In genomic region chr3:146708381-146708780, GRCm38 (mm10) we compare ENCODE assay signal across 18 mouse cellular contexts. TPM values are rescaled to one million over a fixed set of nuclear protein-coding genes. Genes with fewer than 3 reads are reported as not detected.
"Had no signal": no experiment of that assay in that cellular context is flagged by ENCODE, and none has a peak within 500 bp of the region (broad histone marks: within the 10 kb centered on the region; RNA-seq: fewer than 3 reads in every experiment).

No protein-coding gene starts in this region.

- DNase-seq: kidney, postnatal 36 days; layer of hippocampus, adult 9-11 months; layer of hippocampus, postnatal 36 days; left cerebral cortex, postnatal 4 days; lung, adult 2 months; lung, postnatal 4 days; right cerebral cortex, postnatal 25 days; thymus, postnatal 4 days had no signal

- H3K4me3 ChIP-seq: limb, embryonic 13.5 days; midbrain, embryonic 12.5 days; neural tube, embryonic 13.5 days had no signal

- H3K27me3 ChIP-seq: limb, embryonic 13.5 days; midbrain, embryonic 12.5 days; neural tube, embryonic 13.5 days had no signal

- H3K27ac ChIP-seq: limb, embryonic 13.5 days; midbrain, embryonic 12.5 days; neural tube, embryonic 13.5 days had no signal

- H3K36me3 ChIP-seq: limb, embryonic 13.5 days; midbrain, embryonic 12.5 days; neural tube, embryonic 13.5 days had no signal

- H3K4me2 ChIP-seq: limb, embryonic 13.5 days; midbrain, embryonic 12.5 days; neural tube, embryonic 13.5 days had no signal

- ATAC-seq: inflammation-experienced regulatory T-cells, adult 6 months; lung, postnatal 0 days; midbrain, embryonic 16.5 days had no signal

- H3K9me3 ChIP-seq: midbrain, embryonic 12.5 days; neural tube, embryonic 13.5 days had no signal

- H3K9ac ChIP-seq: limb, embryonic 13.5 days; midbrain, embryonic 12.5 days; neural tube, embryonic 13.5 days had no signal

- H3K4me1 ChIP-seq: midbrain, embryonic 12.5 days; neural tube, embryonic 13.5 days had no signal

RNA-seq across cellular contexts. Expression of gene Samd13, which starts 23.0 kb away (rescaled TPM):
- total RNA-seq: layer of hippocampus, adult 18-20 months; layer of hippocampus, postnatal 36 days had no signal
- polyA plus RNA-seq: small intestine, adult 2 months had no signal

RNA-seq across cellular contexts. Expression of gene 4930503B20Rik, which starts 57.3 kb away (rescaled TPM):
- total RNA-seq: layer of hippocampus, adult 18-20 months; layer of hippocampus, postnatal 36 days; megakaryocyte-erythroid progenitor cell, adult 5-6 weeks had no signal
- polyA plus RNA-seq: inflammation-experienced regulatory T-cells, adult 6 months; limb, embryonic 13.5 days; lung, adult 2 months; lung, postnatal 0 days; midbrain, embryonic 12.5 days; neural tube, embryonic 13.5 days; small intestine, adult 2 months; stomach, embryonic 16.5 days had no signal
